Mouse (Mus musculus) olfactory bulb, adult 2 months (tissue): Measurements from ENCODE around the gene Tmem9.

Experiments used
- CTCF ChIP-seq: fragments of 200-500 bp; IDR thresholded peaks from 2 replicates; pipeline ENCODE4 v1.5.1; 2012; ENCODE audit warnings: low read depth, mild to moderate bottlenecking, low read length, moderate library complexity; ENCODE audit not compliant: insufficient read depth
- POLR2A ChIP-seq: fragments of 200-500 bp; IDR thresholded peaks from 2 replicates; pipeline ENCODE4 v1.6.1; 2012; ENCODE audit warnings: mild to moderate bottlenecking, low read depth, low read length, moderate library complexity; ENCODE audit not compliant: insufficient read depth

- TF ChIP-seq POLR2A (no peak), CTCF (no peak)
These were observed 6.5 kb upstream of the Tmem9 start for GRCm38 (mm10) chr1:136001438-136001837.
